Mouse (Mus musculus): ENCODE results near the gene Tcirg1.

Gene Tcirg1

GRCm38 (mm10) chr19:3927989-3928388 lies 21.1 kb upstream of the Tcirg1 start:
- no peak for DNase-seq (ENCODE audit: low read depth)

DNA sequence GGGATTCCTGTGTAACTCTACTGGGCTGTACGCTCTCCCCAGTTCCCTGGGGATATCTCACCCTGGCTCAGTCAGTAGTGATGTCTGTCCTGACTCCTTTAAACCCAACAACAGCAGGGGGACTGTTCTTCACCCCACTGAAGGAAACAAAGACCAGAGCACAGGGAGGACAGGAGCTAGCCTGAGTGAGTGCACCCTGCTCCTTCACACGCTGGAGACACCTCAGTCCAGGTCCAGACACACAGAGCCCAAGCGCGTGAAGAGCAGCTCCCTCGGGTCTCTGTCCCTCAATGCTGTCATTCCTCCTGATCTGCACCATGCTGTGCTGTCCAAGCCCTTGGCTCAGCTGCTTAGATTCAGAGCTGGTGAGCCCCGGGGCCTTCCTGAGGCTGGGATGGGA lies 19.8 kb upstream of the Tcirg1 start:
- no peak for DNase-seq (ENCODE audit: low read depth)

DNA sequence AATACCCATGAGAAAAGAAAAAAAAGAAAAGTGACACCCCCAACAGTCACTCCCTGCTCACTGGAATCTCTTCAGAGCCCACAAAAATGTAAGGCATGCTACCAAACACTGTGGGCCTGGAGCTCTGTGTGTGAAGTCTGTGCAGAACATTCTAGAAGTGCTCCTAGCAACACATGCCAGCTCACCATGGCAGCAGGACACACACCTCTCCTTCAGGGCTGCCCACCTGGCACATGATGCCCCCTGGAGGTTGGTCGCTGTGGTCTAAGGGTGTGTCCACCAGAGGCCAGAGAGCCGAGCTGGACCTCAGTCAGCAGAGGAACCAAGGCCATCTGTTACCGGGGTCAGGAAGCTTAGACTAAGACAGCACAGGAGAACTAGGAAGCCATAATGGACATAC lies 19.3 kb upstream of the Tcirg1 start:
- DNase-seq (ENCODE audit: low read depth), result no peak

DNA sequence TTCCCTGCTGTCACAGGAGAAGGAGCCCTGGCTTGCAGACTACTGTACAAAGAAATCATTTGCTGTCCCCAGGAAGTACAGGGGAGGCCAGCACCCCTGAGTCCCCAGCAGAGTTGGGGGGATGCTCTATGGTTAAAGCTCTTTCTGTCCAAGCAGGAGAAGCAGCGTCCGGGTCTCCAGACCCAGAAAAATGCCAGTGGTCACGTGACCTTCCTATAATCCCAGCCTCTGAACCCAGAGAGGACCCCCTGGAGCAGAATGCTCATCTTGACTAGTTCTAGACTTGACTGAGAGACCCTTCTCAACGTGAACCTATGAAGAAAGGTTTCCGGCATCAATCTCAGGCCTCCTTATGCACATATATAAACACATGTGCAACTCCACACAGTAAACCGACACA lies 18.9 kb upstream of the Tcirg1 start:
- DNase-seq (ENCODE audit: low read depth), result no peak

DNA sequence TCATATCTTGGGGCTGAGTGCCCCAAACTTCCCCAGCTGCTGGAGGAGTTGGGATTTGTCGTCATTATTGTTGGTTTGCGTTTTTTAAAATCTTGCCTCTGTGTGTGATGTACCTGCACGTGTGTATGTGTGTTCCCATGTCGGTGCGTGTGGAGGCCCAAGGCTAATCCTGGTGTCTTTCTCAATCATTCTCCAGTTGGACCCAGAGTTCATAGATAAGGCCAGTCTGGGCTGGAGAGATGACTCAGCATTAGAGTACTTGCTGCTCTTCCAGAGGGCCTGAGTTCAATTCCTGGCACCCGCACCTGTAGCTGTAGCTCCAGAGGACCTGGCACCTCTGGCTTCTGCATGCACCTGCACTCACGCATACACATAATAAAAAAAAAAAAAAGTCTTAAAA lies 17.9 kb upstream of the Tcirg1 start:
- DNase-seq (ENCODE audit: low read depth), result no peak

DNA sequence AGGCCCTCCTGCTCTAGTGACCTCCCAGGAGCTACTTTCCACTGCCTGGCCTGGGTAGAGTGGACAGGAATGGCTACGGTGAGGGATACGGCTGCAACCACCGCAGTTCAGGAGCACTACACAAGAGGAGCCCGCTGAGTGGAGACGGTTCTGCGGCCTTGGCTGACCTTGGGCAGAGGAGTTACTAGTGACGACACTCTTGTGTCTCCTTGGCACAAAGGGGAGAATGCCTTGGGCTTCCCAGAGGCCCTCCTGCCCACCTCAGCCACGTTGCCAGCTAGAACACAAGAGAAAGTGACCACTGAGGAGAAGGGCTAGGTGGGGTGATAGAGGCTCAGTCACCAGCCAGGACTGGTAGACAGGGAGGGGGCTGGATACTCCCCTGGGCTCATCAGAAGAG lies 17.3 kb upstream of the Tcirg1 start:
- no peak for DNase-seq (ENCODE audit: low read depth)

DNA sequence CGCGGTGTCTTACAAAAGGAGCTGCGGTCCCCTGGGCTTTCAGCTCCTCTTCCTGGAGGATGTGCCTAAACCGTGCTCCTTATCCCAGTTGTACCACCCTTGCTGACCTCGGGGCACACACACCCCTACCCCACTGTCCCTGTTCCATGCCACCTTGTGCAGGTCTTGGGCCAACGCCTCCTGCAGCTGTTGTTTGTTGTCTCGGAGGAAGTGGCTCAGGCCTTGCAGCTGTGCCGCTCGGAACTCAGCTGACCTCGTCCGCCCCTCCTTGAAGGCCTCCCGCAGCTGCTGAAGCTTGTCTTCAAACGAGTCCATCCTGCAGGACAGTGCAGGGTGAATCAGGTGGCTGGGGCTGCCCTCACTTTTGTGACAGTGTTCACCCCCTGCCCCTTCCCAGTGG lies 16.7 kb upstream of the Tcirg1 start:
- no peak for DNase-seq (ENCODE audit: low read depth)

DNA sequence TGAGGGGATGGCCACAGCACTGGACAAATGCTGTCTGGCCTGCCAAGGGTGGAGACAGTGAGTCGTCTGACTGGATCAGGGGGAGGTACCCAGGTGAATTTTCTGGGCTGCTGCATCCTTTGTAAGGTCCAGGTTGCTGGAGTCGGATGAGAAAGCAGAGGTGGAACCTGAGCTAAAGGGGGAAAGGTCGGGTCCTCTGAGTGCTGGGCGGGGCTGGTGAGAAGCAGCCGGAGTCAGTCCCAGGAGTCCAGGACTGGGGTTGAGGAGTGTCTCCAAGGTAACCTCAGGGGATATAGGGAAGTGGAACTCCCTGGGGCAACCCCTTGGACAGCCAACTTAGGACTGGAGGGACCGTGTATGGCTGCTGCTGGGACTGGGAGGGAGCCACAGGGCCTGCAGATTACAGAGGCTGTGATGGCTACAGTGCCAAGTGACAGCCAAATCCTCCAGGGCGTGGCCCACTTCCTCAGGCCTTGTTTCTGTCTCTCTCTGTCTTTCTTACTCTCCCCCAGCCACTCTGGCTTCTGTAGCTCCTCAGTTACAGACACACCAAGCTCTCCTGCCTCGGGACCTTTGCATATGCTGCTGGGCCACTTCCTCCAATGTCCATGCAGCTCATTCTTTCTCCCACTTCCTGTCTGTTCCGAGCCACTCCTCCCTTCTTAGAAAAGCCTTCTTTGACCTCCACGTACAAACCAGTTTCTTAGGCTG lies 15.9 kb upstream of the Tcirg1 start:
- DNase-seq (ENCODE audit: low read depth), result no peak

- no peak for DNase-seq (ENCODE audit: low read depth)
These were observed 13.0 kb upstream of the Tcirg1 start for GRCm38 (mm10) chr19:3919928-3920327.

DNA sequence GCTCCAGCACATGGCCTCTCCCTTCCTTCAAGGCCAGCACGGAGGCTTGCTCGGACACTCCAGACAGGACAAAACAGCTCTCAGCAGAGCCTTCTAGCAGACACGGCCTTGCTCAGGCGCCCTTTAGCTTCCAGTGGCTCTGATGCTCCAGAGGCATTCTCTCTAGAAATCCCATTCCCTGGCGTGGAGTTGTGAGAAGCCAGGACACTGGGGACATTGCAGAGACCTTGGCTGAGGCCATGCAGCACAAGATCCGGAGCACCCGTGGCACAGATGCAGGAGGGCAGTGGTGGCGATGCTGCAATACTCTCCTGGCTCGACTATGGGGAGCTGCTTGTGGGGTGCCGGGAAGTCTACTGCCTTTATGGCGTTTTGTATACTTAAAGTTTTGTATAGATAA lies 9.8 kb upstream of the Tcirg1 start:
- no peak for DNase-seq (ENCODE audit: low read depth)

- DNase-seq (ENCODE audit: low read depth), result no peak
These were observed 7.6 kb upstream of the Tcirg1 start for GRCm38 (mm10) chr19:3914535-3914934.

GRCm38 (mm10) chr19:3913692-3914091 lies 6.8 kb upstream of the Tcirg1 start:
- DNase-seq (ENCODE audit: low read depth), result no peak

GRCm38 (mm10) chr19:3912337-3913204 lies 5.6 kb upstream of the Tcirg1 start, which contains the start of gene Ndufs8:
TSS of gene Ndufs8 (minus strand) at chr19:3912774.
- DNase-seq (ENCODE audit: low read depth), result peak; percentile 94

GRCm38 (mm10) chr19:3910206-3910605 lies 3.3 kb upstream of the Tcirg1 start:
- no peak for DNase-seq (ENCODE audit: low read depth)

GRCm38 (mm10) chr19:3907876-3908660 lies 1.1 kb upstream of the Tcirg1 start:
- no peak for DNase-seq (ENCODE audit: low read depth)

GRCm38 (mm10) chr19:3906326-3906725 lies 607 bp downstream of the Tcirg1 start:
- no peak for DNase-seq (ENCODE audit: low read depth)

- no peak for DNase-seq (ENCODE audit: low read depth)
These were observed 1.5 kb downstream of the Tcirg1 start for GRCm38 (mm10) chr19:3905261-3905969.

GRCm38 (mm10) chr19:3904363-3904675 lies 2.6 kb downstream of the Tcirg1 start:
- no peak for DNase-seq (ENCODE audit: low read depth)

GRCm38 (mm10) chr19:3903648-3904362 lies 3.1 kb downstream of the Tcirg1 start:
- DNase-seq (ENCODE audit: low read depth), result no peak

DNA sequence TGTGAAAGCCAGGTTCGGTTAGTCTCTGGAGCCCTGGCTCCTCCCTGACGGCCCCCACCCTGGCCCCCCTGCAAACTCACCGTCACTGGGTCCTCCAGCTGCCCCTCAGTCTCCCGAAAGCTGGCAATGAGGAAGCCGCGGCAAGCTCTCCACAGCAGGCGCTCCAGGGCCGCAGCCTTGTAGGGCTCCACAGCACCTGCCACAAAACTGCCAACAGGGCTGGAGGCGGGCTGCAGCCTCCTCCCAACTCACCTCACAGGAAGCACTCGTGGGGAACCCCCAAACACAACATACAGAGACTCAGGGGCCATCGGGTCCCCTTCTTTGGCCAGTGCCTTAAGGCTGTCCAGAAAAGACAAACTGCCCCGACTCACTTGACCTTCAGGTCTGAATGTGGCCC lies 4.0 kb downstream of the Tcirg1 start:
- no peak for DNase-seq (ENCODE audit: low read depth)

- no peak for DNase-seq (ENCODE audit: low read depth)
These were observed 7.3 kb downstream of the Tcirg1 start for GRCm38 (mm10) chr19:3899618-3900017.
